Mouse (Mus musculus): Measurements from ENCODE around the gene Ermard. TPM values are rescaled to one million over a fixed set of nuclear protein-coding genes. Genes with fewer than 3 reads are reported as not detected.

The Ermard gene
- total RNA-seq, 2 experiments from 2014 or later = 24.2 to 71.7 TPM

GRCm38 (mm10) chr17:15108473-15109441 lies 67.7 kb downstream of the Ermard start:
- ATAC-seq (replicated peaks; ENCODE audit: poor library complexity) = no peak

GRCm38 (mm10) chr17:15115550-15115949 lies 74.5 kb downstream of the Ermard start:
- no peak for ATAC-seq (replicated peaks; ENCODE audit: poor library complexity)

- no peak for ATAC-seq (replicated peaks; ENCODE audit: poor library complexity)
Observed at GRCm38 (mm10) chr17:15120096-15120495, 79.1 kb downstream of the Ermard start.

GRCm38 (mm10) chr17:15120569-15120968 lies 79.6 kb downstream of the Ermard start:
- no peak for ATAC-seq (replicated peaks; ENCODE audit: poor library complexity)

- ATAC-seq (replicated peaks; ENCODE audit: poor library complexity) = peak; percentile 74
Observed at GRCm38 (mm10) chr17:15129630-15130287, 88.8 kb downstream of the Ermard start.

- ATAC-seq (replicated peaks; ENCODE audit: poor library complexity) = no peak
Observed at GRCm38 (mm10) chr17:15130288-15130656, 89.3 kb downstream of the Ermard start.

GRCm38 (mm10) chr17:15134905-15135669 lies 94.1 kb downstream of the Ermard start:
- ATAC-seq (replicated peaks; ENCODE audit: poor library complexity) = no peak

- peak; percentile 97 for ATAC-seq (replicated peaks; ENCODE audit: poor library complexity)
Observed at GRCm38 (mm10) chr17:15137443-15137842, 96.4 kb downstream of the Ermard start.

Other genes with a start within 250 kb of the Ermard start
- gene Wdr27, start 98.0 kb upstream of the Ermard start, total RNA-seq (2015) = 0.51 and 1.3 TPM in 2 replicates
- gene Wdr27, start 98.0 kb upstream of the Ermard start, total RNA-seq (2017) = 0.37 TPM in 1 of 2 replicates, not detected in the other
- 11.0 and 13.0 TPM in 2 replicates for gene 1600012H06Rik, start 98.0 kb upstream of the Ermard start, total RNA-seq (2015)
- 9.5 and 12.2 TPM in 2 replicates for gene 1600012H06Rik, start 98.0 kb upstream of the Ermard start, total RNA-seq (2017)
- 204 and 222 TPM in 2 replicates for gene Phf10, start 79.9 kb upstream of the Ermard start, total RNA-seq (2015)
- gene Phf10, start 79.9 kb upstream of the Ermard start, total RNA-seq (2017) = 73.0 and 85.0 TPM in 2 replicates
- gene 9030025P20Rik, start 62.7 kb upstream of the Ermard start, total RNA-seq (2015) = 3.7 and 4.0 TPM in 2 replicates
- 4.7 and 7.6 TPM in 2 replicates for gene 9030025P20Rik, start 62.7 kb upstream of the Ermard start, total RNA-seq (2017)
- 0.24 and 0.52 TPM in 2 replicates for gene Gm3417, start 62.4 kb upstream of the Ermard start, total RNA-seq (2015)
- gene Gm3417, start 62.4 kb upstream of the Ermard start, total RNA-seq (2017) = 1.1 TPM in 1 of 2 replicates, not detected in the other
- gene Gm3435, start 31.0 kb upstream of the Ermard start, total RNA-seq (2015) = 3.9 and 4.3 TPM in 2 replicates
- gene Gm3435, start 31.0 kb upstream of the Ermard start, total RNA-seq (2017) = 2.0 and 2.9 TPM in 2 replicates
- gene Tcte3, start 280 bp downstream of the Ermard start, total RNA-seq (2015) = 1.0 and 1.9 TPM in 2 replicates
- gene Tcte3, start 280 bp downstream of the Ermard start, total RNA-seq (2017) = 0.33 TPM in 1 of 2 replicates, not detected in the other
- 10.1 and 11.6 TPM in 2 replicates for gene Gm3448, start 329 bp downstream of the Ermard start, total RNA-seq (2015)
- 15.4 and 16.3 TPM in 2 replicates for gene Gm3448, start 329 bp downstream of the Ermard start, total RNA-seq (2017)

Measured in megakaryocyte progenitor cell, adult 5-6 weeks (primary cell).